Mouse (Mus musculus) heart, adult 2 months (tissue): Measurements from ENCODE around the gene Btbd9.

ENCODE experiments used
- CTCF ChIP-seq: fragments of 200-600 bp; IDR thresholded peaks from 2 replicates; pipeline ENCODE4 v1.8.1; 2022; ENCODE audit warnings: antibody characterized with exemption, mild to moderate bottlenecking, moderate library complexity
- EP300 ChIP-seq: fragments of 200-500 bp; IDR thresholded peaks from 2 replicates; pipeline ENCODE4 v1.6.1; 2011; ENCODE audit warnings: low read depth, low read length, control low read depth; ENCODE audit not compliant: insufficient read depth
- POLR2A ChIP-seq: fragments of 200-500 bp; IDR thresholded peaks from 2 replicates; pipeline ENCODE4 v1.6.1; 2011; ENCODE audit warnings: mild to moderate bottlenecking, low read depth, low read length, control low read depth; ENCODE audit not compliant: insufficient read depth

DNA sequence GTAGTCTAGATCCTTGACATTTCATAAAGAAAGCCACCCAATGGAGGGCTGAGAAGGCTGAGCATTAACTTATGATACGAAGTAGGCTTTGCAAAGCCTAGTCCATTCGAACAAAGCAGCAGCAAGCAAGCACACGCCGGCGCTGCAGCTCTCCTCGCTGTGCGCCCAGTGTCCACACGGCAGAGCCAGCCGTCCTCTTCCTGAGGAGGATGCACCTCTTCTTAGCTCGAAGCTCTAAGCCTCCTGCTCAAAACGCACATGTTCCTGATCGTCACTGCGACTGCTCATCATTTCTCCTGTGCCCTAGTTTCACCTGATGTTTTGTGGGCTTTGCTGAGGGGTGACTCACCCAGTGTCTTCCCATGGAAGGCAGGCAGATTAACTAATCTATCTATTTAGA lies 268.0 kb downstream of the Btbd9 start:
- TF ChIP-seq CTCF (no peak), POLR2A (no peak), EP300 (no peak)
